Mouse (Mus musculus) lung, postnatal 0 days (tissue): ENCODE data around the gene Glycam1.

ENCODE experiments used
- CTCF ChIP-seq: IDR thresholded peaks from 2 replicates; pipeline ENCODE4 v1.5.1; 2016; ENCODE audit warnings: antibody characterized with exemption, mild to moderate bottlenecking
- EP300 ChIP-seq: IDR thresholded peaks from 2 replicates; pipeline ENCODE4 v1.6.1; 2016; ENCODE audit warnings: antibody characterized with exemption, mild to moderate bottlenecking, control low read depth

DNA sequence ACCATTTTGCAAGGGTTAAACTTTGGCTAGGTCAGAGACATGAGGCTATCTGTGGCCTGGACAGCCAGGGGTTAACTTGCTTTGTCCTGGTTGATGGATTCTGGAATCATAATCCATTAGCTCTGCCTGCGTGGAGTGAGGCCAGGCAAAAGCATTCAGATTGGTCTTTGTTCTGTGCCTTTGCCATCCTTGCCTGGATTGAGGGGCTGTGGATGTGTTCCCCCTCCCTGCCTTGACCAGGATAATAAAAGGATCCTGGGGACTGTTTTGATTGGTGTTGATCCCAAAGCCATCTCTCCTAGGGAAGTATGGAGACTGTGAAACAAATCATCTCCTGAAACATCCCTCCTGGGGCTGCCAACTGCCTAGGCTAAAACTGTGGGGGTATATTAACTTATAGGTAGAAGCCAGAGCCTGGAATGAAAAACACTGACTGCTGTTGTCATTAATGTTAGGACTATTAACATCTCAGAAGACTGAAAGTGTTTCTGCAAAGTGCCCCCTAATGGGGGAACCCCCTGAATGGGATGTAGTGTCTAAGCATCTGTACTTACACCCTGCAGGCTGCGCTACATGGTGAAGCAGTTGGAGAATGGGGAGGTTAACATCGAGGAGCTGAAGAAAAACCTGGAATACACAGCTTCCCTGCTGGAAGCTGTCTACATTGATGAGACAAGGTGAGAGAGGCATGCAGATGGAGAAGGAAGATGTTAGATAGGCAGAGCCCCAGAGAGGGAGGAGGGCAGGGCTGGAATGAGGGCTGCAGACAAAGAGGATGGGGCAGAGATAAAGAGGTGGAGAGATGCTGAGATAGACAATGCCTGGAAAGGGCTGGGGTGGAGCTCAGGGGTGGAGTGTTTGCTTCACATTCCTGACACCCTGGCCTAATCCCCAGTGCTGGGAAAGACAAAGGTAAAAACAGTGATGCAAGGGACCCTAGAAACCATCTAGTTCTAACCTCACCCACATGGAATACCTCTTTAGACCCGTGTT, 45.2 kb downstream of the Glycam1 start:
- no peak for TF ChIP-seq CTCF
- no peak for TF ChIP-seq EP300
